Mouse (Mus musculus) gastrocnemius, postnatal 14 days (tissue): ENCODE measurements around the gene Gm15737. TPM values are rescaled to one million over a fixed set of nuclear protein-coding genes. Genes with fewer than 3 reads are reported as not detected.

ENCODE experiments used
- total RNA-seq, 2 experiments: library from RNA; stranded (reverse); gene quantifications; 2 replicates each; pipeline ENCODE4 v1.2.3; 2021

Gene Gm15737
- total RNA-seq, 2 experiments from 2014 or later, result 0.64 to 0.80 TPM

Other genes starting within 250 kb of the Gm15737 start
- 1 to 10 TPM; 4.0 to 4.3 TPM for gene Prickle2, start 163.2 kb upstream of the Gm15737 start, total RNA-seq
- not detected for gene A730049H05Rik, start 52.9 kb upstream of the Gm15737 start, total RNA-seq
- gene Adamts9, start 74.1 kb downstream of the Gm15737 start, total RNA-seq, result 10 to 100 TPM; 11.7 to 19.0 TPM